Mouse (Mus musculus) v-Abl transformed pro-B cells (cell line): ENCODE results near the gene Cysrt1.

Experiments
- in situ Hi-C, 2 experiments: fragments of 400-800 bp; cut with MboI; formaldehyde crosslinking; loops; one replicate each; pipeline ENCODE4 v1.15.1; 2025; ENCODE audit not compliant: unreplicated experiment in 2 of 2

The Cysrt1 gene

DNA sequence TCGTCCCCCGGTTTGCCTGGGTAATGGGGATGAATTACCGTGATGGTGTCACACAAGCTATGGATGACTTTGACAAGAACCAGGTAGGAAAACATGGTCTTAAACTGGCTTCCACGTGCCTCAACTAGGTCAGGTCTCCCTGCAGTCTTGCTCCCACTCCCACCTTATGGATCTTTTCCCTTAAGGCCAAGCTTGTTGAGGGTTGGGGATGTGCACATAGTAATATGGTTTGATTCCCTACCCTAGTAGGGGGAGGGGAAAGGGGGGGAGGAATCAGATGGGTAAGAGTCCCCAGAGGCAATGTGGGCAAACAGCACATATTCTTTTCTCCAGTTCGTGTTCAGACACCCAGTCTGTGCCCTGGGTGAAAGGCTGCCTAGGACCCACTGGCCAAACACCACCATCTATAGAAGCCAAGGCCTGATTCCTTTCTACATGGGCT lies 20.9 kb downstream of the Cysrt1 start:
- in situ Hi-C loops, result no loop called here

DNA sequence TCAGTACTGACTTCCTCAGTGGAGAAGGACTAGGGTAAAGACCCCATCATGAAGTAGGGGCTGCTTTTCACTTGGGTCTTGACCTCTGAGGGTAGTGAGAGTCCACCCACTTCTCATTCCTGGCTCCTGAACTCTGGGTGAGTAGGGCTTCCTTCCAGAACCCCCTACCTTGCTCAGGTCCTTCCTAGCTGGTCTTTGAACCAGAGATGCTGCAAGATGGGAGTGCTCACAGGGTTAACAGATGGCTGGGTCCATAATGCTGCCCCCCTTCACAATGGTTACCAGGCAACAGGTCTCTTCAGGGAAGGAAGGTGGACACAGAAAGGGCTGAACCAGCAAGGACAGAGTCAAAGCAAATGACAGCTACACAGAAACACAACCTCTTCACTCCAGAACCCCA lies 23.8 kb downstream of the Cysrt1 start, which contains the start of gene Fam166a:
Gene Fam166a (plus strand): TSS at position 301 of the 400 bp plus-strand sequence.
- in situ Hi-C loops, result no loop called here

DNA sequence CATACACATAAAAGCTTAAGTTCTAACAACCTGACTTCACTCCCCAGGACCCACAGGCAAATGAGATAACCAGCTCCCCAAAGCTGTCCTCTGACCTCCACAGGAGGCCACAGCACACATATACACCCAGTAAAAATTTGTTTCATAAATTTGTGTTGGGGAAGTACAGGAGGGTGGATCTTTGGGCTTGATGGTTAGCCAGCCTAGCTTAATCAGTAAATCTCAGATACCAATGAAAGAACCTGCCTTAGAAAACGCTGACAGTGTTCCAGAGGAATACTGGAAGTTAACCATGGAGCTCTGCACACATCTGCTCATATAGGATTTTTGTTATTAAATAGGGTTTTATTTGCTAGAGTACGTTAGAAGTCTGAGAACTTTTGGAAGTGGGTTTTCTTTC lies 24.6 kb downstream of the Cysrt1 start:
- in situ Hi-C loops, result no loop called here

DNA sequence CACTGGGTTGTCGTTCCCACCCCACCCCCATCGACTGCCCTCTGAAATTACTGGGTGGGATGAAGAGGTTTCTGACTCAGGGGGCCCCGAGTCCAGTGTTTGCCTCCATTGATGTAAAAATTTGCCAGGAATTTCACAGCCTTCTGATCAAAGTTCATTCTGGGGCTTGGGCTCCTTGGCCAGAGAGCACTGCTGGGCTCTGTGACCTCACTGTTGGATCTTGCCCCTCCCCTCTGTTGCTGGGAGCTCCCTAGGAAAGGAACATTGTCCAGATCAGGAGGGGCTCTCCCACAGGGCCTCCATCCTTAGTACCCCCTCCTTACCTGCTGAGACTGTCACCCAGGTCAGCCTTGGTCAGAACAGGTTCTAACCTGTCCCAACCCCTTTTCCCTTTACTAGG lies 27.8 kb downstream of the Cysrt1 start, which contains the start of gene Stpg3:
Gene Stpg3 (minus strand): TSS at position 194 of the 400 bp plus-strand sequence.
- in situ Hi-C loops, result no loop called here

DNA sequence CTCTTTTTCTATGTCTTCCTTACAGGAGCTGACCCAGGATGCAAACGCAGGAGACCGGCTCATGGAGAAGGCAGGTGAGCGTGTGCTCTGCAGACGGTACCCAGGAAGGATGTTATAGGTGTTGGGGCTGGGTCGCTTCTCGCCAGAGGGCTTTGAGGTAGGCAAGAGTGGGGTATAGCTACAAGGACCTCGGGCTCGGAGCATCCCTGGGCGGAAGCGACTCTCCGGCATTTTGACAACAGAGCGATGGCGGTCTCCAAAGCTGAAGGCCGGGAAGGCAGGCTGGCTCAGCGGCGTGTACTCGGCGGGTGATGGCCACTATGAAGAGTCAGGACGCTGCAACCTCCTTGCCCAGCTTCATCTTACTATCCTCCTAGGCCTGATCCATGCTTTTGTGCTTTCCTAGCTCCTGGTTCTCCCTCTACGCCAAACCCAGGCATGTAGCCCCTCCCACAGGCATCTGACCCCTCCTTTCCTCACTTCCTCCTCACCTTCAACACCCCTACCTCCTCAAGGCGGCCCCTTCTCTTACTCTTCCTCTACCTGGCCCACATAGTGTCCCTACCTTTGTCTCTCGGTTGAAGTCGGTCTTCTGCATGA lies 28.9 kb downstream of the Cysrt1 start:
- in situ Hi-C loops, result no loop called here

DNA sequence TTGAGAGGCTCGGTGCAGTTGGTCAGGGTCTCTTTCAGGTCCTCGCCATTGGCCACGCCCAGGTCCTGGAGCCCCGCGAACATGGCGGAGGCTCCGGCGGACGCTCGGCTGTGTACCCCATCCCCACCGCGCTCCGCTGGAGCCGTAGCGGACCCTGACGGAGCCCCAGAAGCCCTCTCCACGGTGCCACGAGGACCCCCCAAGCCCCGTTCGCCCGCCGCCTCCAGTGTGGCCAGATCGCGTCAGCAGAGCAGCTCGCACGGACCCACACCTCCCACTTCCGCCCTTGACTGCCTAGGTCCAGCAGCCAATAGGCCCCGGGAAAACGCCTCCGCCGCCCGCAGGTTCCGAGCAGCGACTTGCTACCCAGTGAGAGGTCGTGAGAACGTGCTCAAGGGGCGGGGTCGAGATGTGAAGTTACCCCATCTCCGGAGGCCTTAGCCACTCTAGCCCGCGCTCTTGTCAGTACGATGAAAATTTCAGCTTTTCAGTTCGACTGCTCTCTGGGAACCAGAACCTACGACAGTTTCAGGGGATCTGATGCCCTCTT lies 31.1 kb downstream of the Cysrt1 start, which contains the start of gene Nelfb:
Gene Nelfb (minus strand): TSS at position 369 of the 550 bp plus-strand sequence.
- in situ Hi-C loops, result no loop called here

DNA sequence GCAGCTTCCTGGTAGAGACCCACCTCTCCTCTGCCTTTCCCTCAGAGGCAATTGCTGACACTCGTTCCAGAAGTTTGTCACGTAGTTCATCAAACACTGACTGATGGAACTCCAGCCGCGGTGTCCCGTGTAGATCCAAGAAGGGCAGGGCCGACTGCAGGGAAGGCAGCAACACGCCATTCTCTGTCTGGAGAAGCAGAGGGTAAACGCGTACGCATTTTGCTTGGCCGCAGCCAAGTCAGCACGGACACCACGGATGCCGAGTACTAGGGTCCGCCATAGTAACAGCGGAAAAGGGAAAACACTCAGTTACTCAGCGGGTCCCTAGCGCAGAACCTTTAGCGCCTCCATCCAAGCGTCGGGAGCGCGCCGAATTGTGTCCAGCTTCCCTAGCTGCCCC lies 31.6 kb downstream of the Cysrt1 start:
- in situ Hi-C loops, result no loop called here

DNA sequence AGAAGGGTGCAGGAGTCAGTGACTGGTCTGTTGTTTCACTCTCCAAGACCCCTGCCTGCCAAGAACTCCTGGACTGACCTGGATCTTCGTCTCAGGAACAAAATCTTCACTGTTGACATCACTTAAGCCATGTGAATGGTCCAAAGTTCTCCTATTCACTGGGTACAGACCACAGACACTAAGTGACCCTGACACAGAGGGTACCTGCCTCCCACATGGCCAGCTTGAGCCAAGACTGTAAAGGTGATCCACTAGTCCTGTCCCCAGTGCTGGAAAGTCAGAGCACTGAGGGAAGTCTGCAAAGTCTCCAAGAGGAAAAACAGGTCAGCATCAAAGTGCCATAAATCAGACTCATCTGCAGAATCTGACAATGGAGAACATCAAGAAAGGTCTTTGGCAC lies 34.7 kb downstream of the Cysrt1 start:
- in situ Hi-C loops, result no loop called here

DNA sequence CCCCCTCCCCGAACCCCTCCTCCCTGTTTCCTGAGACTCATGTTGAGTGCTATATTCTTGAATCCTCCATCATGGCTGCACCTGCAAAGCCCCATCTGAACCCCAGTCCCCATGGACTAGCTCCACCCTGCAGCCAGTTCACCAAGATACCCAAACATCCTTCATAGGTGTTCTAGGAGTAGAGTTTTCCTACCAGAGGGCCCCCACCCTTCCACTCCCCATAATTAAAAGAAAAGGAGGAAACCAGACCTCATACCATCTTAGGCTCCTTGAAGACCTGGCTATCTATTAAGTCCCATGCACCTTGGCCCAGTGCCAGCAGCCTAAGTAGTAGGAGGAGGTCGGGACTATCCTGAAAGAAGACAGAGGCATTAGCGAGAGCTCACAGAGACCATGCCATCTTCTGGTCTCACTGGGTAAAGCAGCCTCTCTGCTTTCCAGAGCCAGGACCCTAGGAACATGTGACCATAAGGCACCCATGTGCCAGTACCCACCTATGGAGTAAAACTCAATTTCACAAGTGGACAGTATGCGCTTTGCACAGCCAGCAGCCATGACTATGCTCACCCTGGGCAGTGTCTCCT lies 38.5 kb downstream of the Cysrt1 start:
- in situ Hi-C loops, result no loop called here

DNA sequence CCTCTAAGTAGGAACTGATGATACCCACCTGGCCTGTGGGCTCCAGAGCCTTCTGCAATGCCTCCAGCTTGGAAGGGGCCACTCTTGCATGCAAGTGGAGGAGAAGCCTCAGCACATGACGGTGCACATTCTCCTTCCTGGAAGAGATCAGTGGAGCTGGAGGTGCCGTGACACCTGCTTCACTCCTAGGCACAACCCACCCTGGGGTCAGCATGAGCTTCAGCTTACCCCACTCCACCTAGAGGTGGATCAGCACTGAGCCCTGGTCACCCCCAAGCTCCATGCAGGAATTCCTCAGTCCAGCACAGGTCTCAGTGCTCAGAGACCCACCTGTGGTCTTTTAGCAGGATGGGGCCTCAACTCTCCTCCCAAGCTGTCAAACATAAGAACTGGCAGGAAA lies 41.6 kb downstream of the Cysrt1 start:
- in situ Hi-C loops, result no loop called here

DNA sequence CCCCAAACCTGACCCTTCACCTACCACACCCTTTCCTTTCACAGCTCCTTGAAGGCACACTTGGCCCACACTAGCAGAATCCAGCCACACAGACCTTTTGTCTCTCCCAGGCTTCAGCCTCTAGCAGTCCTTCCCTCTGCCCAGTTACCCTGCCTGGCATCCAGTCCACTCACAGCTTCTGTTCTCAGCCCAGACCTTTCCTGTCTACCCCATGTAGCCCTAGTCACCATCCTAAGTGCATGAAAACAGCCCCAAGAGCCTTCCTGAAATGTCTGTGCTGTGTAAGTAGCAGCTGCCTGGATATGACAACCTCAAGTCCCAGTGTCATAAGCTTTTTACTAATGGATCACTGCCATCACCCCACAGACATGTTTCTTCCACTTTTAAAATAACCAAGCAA lies 44.3 kb downstream of the Cysrt1 start:
- in situ Hi-C loops, result loop anchor here in 1 of 2 experiments (10.0 kb wide), 1 partner anchor 57 kb away; the partner anchor contains the start of gene Tmem203

DNA sequence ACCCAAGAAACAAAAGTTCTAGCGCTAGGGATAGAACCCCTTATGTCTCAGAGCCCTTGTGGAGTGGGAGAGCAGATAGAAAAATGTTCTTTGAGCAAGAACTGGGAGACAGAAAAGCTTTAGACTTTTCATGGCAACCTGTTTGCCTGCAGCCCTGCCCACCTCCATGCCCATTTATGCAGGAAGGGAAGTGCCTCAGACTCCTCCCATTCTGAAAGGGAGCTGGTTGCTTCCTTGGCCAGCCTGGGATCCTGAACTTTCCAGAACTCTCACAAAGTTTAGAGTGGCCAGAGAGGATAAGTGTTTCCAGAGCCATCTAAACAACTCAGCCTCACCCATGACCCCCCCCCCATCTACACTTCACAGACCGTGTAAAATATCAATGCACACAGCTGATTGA lies 45.1 kb downstream of the Cysrt1 start:
- in situ Hi-C loops, result loop anchor here in 1 of 2 experiments (10.0 kb wide), 1 partner anchor 58 kb away; the partner anchor contains the start of gene Tmem203

DNA sequence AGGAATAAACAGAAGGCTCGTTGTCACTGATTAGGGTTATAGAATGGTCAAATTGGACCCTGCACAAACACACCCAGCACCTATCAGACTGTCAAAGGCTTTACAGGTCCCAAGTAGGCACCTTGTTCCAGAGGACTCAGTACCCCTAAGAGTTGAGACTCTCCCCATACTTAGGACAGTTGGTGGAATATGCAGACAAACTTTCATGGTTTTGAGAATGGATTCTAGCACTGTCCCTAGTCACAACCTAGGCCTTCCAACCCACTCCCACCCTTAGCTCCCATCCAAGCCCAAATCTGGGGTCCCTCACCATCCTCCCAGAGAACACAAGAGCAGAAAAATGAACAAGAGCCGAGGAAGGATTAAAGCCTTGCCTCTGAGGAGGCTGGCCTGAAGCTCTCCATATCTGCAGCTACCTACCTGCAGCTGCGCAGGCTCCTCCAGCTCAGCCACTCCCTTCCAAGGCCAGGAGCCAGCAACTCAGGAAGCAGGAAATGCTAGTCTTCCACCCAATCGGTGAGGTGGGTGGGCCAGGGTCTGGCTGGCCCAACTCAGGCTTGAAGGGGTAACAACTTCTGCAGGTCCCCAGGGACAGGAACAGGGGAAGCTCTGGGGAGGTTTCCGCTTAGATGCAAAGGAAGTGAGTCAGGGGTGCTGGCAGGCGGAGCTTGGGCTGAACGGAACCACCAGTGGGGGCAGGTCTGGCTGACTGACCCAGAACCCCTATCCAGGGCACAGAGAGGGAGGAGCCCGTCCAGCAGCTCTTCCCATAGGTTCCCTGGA lies 45.9 kb downstream of the Cysrt1 start, which contains the start of gene Tor4a:
Gene Tor4a (minus strand): TSS at position 715 of the 783 bp plus-strand sequence.
- in situ Hi-C loops, result loop anchor here in 1 of 2 experiments (10.0 kb wide), 1 partner anchor 58 kb away; the partner anchor contains the start of gene Tmem203

DNA sequence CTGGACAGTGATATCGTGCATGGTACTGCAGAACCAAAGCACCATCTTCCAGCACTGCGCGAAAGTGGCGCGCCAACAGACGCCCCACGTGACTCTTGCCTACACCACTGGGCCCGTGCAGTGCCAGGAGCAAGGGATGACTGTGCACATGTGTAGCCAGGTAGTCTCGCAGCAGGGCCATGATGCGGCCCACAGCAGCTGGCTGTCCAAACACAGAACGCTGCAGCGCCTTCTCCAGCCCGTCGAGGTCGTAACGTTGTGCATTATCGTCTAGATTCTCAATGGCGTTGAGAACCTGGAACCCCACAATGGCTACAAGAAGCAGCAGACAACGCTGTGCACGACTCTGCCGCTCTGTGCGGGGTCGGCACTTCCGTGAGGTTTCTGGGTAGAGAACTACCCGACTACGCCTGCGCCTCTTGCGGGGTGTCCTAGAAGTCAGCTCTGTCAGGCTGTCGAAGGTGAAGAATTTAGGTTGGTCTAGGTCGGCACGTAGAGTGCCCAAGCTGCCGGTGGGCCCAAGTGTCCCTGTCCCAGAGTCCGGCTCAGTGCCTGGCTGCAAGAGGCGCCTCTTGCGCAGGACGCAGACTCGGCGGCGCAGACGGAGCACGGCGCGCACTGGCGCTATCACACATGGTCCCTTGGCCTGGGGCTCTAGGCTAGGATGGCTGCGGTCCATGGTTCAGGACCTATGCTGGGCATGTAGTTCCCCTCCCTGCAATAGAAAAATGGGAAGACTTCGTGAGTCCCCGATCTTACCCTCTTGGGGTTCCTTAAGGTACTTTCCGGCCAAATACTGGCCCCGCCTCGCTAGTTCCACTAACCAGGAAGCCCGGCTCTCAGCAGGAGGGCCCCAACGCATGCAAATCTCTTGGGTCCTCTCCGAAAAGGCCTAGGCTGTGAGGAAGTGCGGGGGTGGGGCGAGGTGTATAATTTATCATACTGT lies 46.8 kb downstream of the Cysrt1 start:
- in situ Hi-C loops, result loop anchor here in 1 of 2 experiments (10.0 kb wide), 1 partner anchor 59 kb away; the partner anchor contains the start of gene Tmem203

DNA sequence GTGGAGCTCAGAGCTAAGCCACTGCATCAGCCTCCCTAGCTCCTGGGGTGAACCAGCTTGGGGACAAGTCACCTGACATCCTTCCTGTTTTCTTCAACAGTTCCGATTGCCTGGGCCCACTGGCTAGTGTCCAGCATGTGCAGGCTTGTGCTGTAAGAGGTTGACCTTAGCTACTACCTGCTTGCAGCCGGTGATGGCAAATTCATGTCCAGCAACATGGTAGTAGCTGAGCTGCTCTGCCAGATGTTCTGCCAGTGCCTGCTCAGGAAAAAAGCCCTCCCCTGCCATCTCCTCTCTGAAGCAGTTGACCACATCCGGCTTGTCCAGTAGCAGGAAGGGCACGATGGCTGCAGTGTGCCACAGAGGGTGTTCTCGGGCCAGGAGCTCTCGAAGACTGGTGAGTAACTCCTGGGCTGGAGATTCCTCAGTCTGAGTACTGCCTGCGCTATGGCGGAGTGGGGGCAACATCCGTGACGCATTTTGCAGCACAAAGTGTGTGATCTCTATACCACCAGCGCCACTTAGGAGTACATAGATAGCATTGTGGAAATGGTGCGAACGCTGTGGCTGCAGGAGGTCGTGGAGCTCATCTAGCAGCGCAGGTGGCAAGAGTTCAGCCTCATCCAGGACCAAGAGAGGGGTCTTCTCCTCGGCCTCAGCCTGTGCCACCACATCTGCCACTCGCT lies 47.6 kb downstream of the Cysrt1 start:
- in situ Hi-C loops, result loop anchor here (5.0 to 10.0 kb wide), 3 partner anchors 33 to 63 kb away; partner anchors contain the start of gene Tmem203 (in 2 of the 2)

DNA sequence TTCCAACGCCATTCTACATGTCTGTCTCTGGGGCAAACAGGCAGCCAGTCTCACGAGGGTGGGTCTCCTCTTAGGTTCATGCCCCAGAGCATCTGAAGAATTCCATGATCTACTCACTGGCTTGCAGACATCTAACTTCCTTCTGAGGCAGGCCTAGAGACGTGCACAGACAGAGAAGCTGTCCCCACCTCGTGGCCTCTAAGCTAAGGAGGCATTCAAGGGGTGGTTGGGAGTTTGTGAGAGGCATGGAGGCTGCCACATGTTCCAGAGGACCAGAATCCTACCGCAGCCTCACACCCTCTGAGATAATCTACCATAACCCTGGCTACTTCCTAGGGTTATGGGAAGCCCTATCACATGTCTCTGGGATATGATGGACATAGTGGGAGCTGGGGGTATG lies 48.2 kb downstream of the Cysrt1 start:
- in situ Hi-C loops, result loop anchor here (5.0 to 10.0 kb wide), 3 partner anchors 33 to 63 kb away; partner anchors contain the start of gene Tmem203 (in 2 of the 2)

DNA sequence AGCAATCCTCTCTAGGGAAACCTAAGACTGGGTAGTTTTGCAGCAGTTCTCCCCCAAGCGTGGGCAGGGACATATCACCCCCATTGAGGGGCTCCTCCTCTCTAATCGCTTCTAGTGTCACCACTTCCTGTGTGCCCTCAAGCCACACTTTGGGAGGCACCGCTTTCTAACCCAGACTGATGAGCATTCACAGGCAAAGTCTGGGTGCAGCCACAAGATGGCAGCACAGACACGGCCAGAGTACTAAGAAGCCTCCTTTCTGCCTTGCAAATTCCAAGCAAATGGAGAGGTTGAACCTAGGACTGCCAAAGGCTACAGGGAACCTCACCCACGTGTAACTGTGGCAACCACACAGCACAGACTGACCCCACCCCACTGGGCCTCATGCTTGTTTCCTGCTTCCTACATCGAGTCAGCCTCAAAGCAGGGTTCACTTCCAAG lies 48.9 kb downstream of the Cysrt1 start:
- in situ Hi-C loops, result loop anchor here (5.0 to 10.0 kb wide), 3 partner anchors 34 to 64 kb away; partner anchors contain the start of gene Tmem203 (in 2 of the 2)
